Mouse (Mus musculus): ENCODE data around the gene Taok1. TPM values are rescaled to one million over a fixed set of nuclear protein-coding genes. Genes with fewer than 3 reads are reported as not detected.
"Not testable (repeated sequence)": the region's sequence is repeated elsewhere in the genome, so short reads cannot be mapped to it uniquely, and the experiment has no call there.

Taok1 gene
- polyA plus RNA-seq, 3 experiments from 2014 or later: 14.8 to 21.5 (median 19.8) TPM

GRCm38 (mm10) chr11:77585201-77585600, 22.4 kb downstream of the Taok1 start:
- ATAC-seq: no peak

- no peak for ATAC-seq
Observed at GRCm38 (mm10) chr11:77545261-77545660, 62.4 kb downstream of the Taok1 start.

GRCm38 (mm10) chr11:77532202-77532846, 75.3 kb downstream of the Taok1 start:
- ATAC-seq: peak; percentile 72

- ATAC-seq: no peak
Observed at GRCm38 (mm10) chr11:77530862-77531261, 76.8 kb downstream of the Taok1 start.

GRCm38 (mm10) chr11:77529644-77530043, 78.0 kb downstream of the Taok1 start:
- ATAC-seq: no peak

GRCm38 (mm10) chr11:77528420-77528819, 79.2 kb downstream of the Taok1 start:
- ATAC-seq: not testable (repeated sequence)

- no peak for ATAC-seq
Observed at GRCm38 (mm10) chr11:77525804-77526486, 81.7 kb downstream of the Taok1 start.

GRCm38 (mm10) chr11:77520601-77521529, 86.8 kb downstream of the Taok1 start:
- no peak for ATAC-seq

GRCm38 (mm10) chr11:77519043-77519442, 88.6 kb downstream of the Taok1 start, which contains the start of gene Gm10392:
Gene Gm10392 (minus strand): TSS chr11:77519198.
- peak; percentile 85 for ATAC-seq

- ATAC-seq: no peak
Observed at GRCm38 (mm10) chr11:77518051-77518798, 89.4 kb downstream of the Taok1 start.

- no peak for ATAC-seq
Observed at GRCm38 (mm10) chr11:77516553-77517425, 90.8 kb downstream of the Taok1 start.

- ATAC-seq: no peak
Observed at GRCm38 (mm10) chr11:77515637-77516552, 91.7 kb downstream of the Taok1 start, which contains the start of gene Trp53i13. Gene Trp53i13 (minus strand): TSS chr11:77515980.

GRCm38 (mm10) chr11:77514832-77515636, 92.6 kb downstream of the Taok1 start, which contains the start of gene Abhd15:
Gene Abhd15 (plus strand): TSS chr11:77515121.
- no peak for ATAC-seq

- no peak for ATAC-seq
Observed at GRCm38 (mm10) chr11:77514281-77514831, 93.3 kb downstream of the Taok1 start.

GRCm38 (mm10) chr11:77513811-77514170, 93.8 kb downstream of the Taok1 start:
- ATAC-seq: no peak

- peak; percentile 75 for ATAC-seq
Observed at GRCm38 (mm10) chr11:77512891-77513810, 94.5 kb downstream of the Taok1 start.

GRCm38 (mm10) chr11:77511336-77511735, 96.3 kb downstream of the Taok1 start:
- ATAC-seq: no peak

All from inflammation-experienced regulatory T-cells, adult 6 months (primary cell).